Mouse (Mus musculus): Measurements from ENCODE around the gene Cacna2d1. TPM values are rescaled to one million over a fixed set of nuclear protein-coding genes. Genes with fewer than 3 reads are reported as not detected.

Cacna2d1 gene
- polyA plus RNA-seq, 1 experiment from 2014 or later: 9.9 TPM

DNA sequence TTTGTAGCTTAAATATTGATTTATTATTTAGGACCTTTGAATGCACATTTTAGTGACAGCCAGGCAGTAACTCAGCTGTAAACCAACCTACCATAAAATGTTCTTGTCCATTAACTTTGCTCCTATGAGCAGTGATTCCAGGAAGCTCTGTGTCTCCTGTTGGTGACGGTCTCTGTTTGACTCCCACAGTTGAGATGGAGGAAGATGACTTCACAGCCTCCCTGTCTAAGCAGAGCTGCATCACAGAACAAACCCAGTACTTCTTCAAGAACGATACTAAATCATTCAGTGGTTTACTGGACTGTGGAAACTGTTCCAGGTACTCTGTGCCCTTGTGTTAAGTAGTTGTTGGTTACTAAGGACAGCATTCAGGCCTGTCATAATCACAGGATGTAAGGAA is 427.6 kb downstream of the Cacna2d1 start:
- H3K36me3 ChIP-seq: 0 out of 2 replicates have a peak, but pooled peaks cover 2% of the 10 kb centered on the region
- WGBS: 73% methylated on average over 2 of the region's 2 CpGs
- H3K27me3 ChIP-seq (ENCODE audit: insufficient read depth, poor library complexity, severe bottlenecking): no peaks in the 10 kb centered on the region
- H3K9me3 ChIP-seq: no peaks in the 10 kb centered on the region
- H3K4me1 ChIP-seq: no peaks in the 10 kb centered on the region
- H3K27ac ChIP-seq: no peak overlapping the region
- H3K4me3 ChIP-seq: no peak overlapping the region
- DNase-seq (ENCODE audit: low spot score): no peak

DNA sequence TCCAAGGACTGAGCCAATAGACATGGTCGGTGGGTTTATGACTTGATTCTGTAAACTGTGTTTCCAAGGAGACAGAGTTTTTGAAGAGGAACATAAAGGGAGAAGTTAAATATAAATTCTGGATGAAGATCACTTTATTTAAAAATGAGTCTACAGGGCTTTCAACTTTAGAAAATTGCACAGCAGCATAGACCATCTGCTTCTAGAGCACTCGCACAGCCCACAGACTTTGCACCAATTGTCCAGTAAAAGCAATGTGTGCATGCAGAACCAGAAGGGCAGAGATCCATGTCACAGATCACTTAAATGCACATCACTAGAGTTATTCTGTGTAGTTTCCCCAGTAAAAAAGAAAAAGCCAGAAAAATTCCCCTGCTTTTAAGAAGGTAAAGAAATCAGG is 428.7 kb downstream of the Cacna2d1 start:
- Histone ChIP-seq H3K4me1 (no peaks in the 10 kb centered on the region), H3K27me3 (ENCODE audit: insufficient read depth, poor library complexity, severe bottlenecking) (no peaks in the 10 kb centered on the region), H3K4me3 (no peak overlapping the region), H3K27ac (no peak overlapping the region), H3K36me3 (0 out of 2 replicates have a peak, but pooled peaks cover 2% of the 10 kb centered on the region), H3K9me3 (no peaks in the 10 kb centered on the region)
- 94% methylated on average over 2 of the region's 2 CpGs for WGBS
- DNase-seq (ENCODE audit: low spot score): no peak

DNA sequence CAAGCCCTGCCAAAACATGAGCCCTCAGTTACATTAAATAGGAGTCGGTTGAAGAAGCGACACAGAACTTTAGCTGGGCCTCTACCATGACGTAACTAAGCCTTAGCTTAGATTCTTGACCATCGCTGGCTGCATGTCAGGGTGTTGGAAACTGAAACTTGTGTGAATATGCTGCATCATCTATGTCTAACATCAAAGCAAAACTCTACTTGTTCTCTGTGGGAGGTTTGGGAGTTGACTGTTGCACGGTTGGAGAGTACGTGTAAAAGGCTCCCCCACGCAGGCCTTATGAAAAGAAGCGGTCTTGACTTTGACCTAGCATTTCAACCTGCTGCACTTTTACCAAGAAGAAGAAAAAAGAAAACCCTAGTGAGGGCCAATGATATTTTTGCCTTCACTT is 436.2 kb downstream of the Cacna2d1 start:
- 0 out of 2 replicates have a peak, but pooled peaks cover 2% of the 10 kb centered on the region for H3K36me3 ChIP-seq
- H3K27me3 ChIP-seq (ENCODE audit: insufficient read depth, poor library complexity, severe bottlenecking): no peaks in the 10 kb centered on the region
- H3K4me1 ChIP-seq: no peaks in the 10 kb centered on the region
- H3K9me3 ChIP-seq: no peaks in the 10 kb centered on the region
- no peak for DNase-seq (ENCODE audit: low spot score)
- H3K27ac ChIP-seq: no peak overlapping the region
- no peak overlapping the region for H3K4me3 ChIP-seq
- 91% methylated on average over 8 of the region's 8 CpGs for WGBS

DNA sequence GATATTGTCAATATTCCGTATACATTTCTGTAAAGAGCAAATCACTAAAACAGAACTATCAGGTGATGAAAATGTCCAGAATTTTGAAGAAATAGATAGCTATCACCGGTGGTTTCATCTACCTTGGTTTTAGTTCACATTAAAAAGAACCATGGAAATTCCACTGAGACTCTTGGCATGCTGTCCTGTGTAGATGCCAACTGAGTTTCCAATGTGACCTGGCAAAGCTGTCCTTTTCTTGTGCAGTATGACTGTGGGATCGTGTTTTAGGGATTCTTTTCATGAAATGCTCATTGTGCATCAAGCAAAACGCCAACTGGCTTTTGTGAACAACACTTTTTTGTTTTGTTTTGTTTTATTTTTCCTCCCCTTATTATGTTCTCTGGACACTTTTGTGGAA is 439.5 kb downstream of the Cacna2d1 start:
- Histone ChIP-seq H3K4me3 (no peak overlapping the region), H3K9me3 (no peaks in the 10 kb centered on the region), H3K27ac (no peak overlapping the region), H3K36me3 (0 out of 2 replicates have a peak, but pooled peaks cover 2% of the 10 kb centered on the region), H3K4me1 (no peaks in the 10 kb centered on the region), H3K27me3 (ENCODE audit: insufficient read depth, poor library complexity, severe bottlenecking) (no peaks in the 10 kb centered on the region)
- 86% methylated on average over 4 of the region's 4 CpGs for WGBS
- no peak for DNase-seq (ENCODE audit: low spot score)

DNA sequence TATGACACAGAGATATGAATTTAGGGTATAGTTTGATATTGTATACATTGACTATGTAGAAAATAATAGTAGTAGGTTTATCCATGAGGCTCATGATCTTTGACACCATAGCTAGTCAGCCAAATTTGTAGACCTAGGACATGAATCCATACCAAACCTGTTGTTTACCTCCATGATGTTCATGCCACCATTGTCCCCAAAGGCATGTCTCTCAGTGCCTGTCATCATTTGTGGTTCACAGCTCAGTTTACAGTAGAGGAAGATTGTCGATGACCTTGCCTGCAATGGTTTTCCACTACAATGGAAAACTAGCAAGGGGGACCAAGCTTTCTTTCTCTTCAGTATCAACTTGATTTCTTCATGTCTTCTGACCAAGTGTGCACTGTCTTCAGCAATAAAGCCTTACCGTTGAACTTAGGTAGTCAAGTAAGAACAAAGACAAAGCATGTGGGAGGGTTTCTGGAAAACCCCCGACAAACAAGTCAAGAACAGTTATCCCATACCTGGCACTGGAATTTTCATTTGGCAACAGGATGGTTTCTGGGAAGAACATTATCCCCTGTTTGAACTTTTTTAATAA is 441.9 kb downstream of the Cacna2d1 start:
- DNase-seq (ENCODE audit: low spot score): no peak
- 76% methylated on average over 3 of the region's 3 CpGs for WGBS
- Histone ChIP-seq H3K36me3 (no peaks in the 10 kb centered on the region), H3K27me3 (ENCODE audit: insufficient read depth, poor library complexity, severe bottlenecking) (no peaks in the 10 kb centered on the region), H3K4me1 (no peaks in the 10 kb centered on the region), H3K4me3 (no peak overlapping the region), H3K9me3 (no peaks in the 10 kb centered on the region), H3K27ac (no peak overlapping the region)

DNA sequence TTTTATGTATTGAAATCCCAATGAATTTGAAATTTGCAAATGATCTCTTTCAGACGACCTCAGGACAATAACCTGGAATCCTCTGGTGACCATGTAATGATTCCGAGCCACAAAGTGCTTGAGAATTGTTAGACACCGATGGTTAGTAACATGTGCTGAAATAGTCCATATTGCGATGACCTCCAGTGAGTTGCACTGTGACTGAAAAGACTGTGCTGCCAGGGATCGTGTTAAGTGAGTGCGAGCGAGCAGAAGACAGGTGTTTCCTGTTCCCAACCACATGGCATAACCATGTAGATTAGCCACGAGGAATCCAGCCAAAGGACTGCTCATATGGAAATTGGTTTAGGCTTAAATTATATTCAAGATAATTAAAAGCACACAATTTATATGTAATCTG is 475.5 kb downstream of the Cacna2d1 start:
- Histone ChIP-seq H3K4me3 (no peak overlapping the region), H3K4me1 (no peaks in the 10 kb centered on the region), H3K27me3 (ENCODE audit: insufficient read depth, poor library complexity, severe bottlenecking) (no peaks in the 10 kb centered on the region), H3K36me3 (no peaks in the 10 kb centered on the region), H3K9me3 (no peaks in the 10 kb centered on the region), H3K27ac (no peak overlapping the region)
- WGBS: 69% methylated on average over 8 of the region's 8 CpGs
- DNase-seq (ENCODE audit: low spot score): no peak

DNA sequence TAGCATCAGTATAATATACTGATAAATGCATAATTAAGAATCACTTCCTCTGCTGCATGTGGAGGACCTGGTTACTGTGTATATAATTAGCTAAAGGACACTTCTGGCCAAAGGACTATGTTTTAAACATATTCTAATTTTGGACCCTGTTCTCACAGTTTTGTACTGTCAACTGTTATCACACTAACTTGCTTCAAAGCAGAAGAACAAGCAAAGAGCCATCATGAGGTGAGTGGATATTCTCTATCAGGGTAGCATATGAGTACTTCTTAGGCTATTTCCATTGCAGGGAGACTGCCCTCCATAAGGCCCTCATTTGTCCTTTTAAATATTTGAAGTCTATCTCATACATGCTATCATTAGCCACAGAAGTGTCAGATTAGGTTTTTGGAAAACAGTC is 480.2 kb downstream of the Cacna2d1 start:
- no peaks in the 10 kb centered on the region for H3K36me3 ChIP-seq
- no peaks in the 10 kb centered on the region for H3K9me3 ChIP-seq
- H3K27ac ChIP-seq: no peak overlapping the region
- no peaks in the 10 kb centered on the region for H3K4me1 ChIP-seq
- DNase-seq (ENCODE audit: low spot score): no peak
- H3K27me3 ChIP-seq (ENCODE audit: insufficient read depth, poor library complexity, severe bottlenecking): no peaks in the 10 kb centered on the region
- no peak overlapping the region for H3K4me3 ChIP-seq

DNA sequence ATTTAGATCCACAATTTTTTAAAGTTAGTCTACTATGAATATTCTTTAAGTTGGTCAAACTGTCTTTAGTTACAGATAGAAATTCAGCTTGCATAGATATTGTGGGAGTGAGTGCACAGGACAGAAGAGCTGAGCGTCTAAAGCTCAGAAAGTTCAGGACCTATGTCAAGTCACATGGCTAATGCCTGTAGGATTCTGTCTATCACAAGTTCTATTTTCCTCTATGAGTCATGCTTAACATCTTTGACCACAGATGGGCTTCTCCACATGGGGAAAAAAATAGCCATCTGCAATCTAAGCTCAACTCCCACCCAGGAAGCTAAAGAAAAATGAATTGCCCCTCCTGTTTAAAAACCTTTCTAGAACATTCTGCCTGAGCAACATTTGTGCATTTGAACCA is 483.5 kb downstream of the Cacna2d1 start:
- H3K4me3 ChIP-seq: no peak overlapping the region
- H3K9me3 ChIP-seq: no peaks in the 10 kb centered on the region
- 81% methylated on average over 1 of the region's 1 CpGs for WGBS
- H3K27ac ChIP-seq: no peak overlapping the region
- no peak for DNase-seq (ENCODE audit: low spot score)
- no peaks in the 10 kb centered on the region for H3K27me3 ChIP-seq (ENCODE audit: insufficient read depth, poor library complexity, severe bottlenecking)
- H3K4me1 ChIP-seq: no peaks in the 10 kb centered on the region
- no peaks in the 10 kb centered on the region for H3K36me3 ChIP-seq

DNA sequence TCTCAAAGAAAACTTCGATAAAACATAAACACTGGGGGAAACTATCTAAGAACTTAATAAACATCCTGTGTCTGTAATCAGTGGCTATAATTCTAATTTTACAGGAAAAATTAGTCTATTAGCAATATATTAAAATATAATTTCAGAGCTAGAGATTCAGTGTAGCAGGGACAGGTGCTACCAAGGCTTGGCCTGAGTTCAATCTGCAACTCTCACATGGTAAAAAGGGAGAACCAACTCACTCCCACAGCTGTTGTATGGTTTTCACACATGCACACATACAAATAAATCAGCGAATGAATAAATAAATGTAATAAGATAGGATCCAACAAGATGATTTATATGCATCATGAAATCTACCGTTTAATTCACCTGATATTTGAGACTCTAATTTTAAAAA is 484.0 kb downstream of the Cacna2d1 start:
- Histone ChIP-seq H3K36me3 (no peaks in the 10 kb centered on the region), H3K27ac (no peak overlapping the region), H3K4me1 (no peaks in the 10 kb centered on the region), H3K9me3 (no peaks in the 10 kb centered on the region), H3K27me3 (ENCODE audit: insufficient read depth, poor library complexity, severe bottlenecking) (no peaks in the 10 kb centered on the region), H3K4me3 (no peak overlapping the region)
- 78% methylated on average over 3 of the region's 3 CpGs for WGBS
- no peak for DNase-seq (ENCODE audit: low spot score)

Other genes starting within 250 kb of the Cacna2d1 start
- gene Speer4c, start 220.4 kb upstream of the Cacna2d1 start, polyA plus RNA-seq (2016; fragmentation: Nextera tagmentation; extraction: Ambion mirVana): not detected in 2 replicates